Comparison of ENCODE assay signal across 9 mouse cellular contexts in the genomic region with DNA sequence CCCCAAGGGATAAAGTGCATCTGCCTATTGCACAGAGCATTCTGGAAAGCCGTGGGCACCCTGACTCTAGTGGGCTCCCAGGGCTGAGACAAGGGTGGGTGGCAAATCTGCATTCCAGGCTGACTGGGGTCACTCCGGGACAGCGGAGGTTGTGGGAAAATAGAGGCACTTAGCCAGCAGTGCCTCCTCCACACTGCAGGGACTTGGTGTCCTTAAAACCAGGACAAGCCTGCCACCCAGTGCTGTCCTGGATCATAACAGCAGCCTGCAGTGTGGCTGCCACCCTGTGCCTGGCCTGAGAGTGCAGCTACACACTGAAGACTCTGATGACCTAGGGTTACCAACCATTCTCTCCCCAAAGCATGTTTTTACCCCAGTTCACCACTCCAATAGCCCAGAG. TPM values are rescaled to one million over a fixed set of nuclear protein-coding genes. Genes with fewer than 3 reads are reported as not detected.
DNase-seq lines count a peak whose midpoint lies in the region; ATAC-seq and TF ChIP-seq lines count a peak whose summit lies in the region.
"Had no signal": no experiment of that assay in that cellular context is flagged by ENCODE, and none has a peak within 500 bp of the region (broad histone marks: within the 10 kb centered on the region; RNA-seq: fewer than 3 reads in every experiment).

No protein-coding gene starts in this region.

- TF ChIP-seq POLR2A in cerebellum, adult 2 months (IDR thresholded peaks at IDR 0.05; ENCODE audit: borderline replicate concordance, insufficient read depth, low read length) = no peak

- no peak overlapping the region for H3K4me2 ChIP-seq in lung, postnatal 0 days (replicated peaks; ENCODE audit: low read depth, low read length)

- ATAC-seq in lung, postnatal 0 days = no peak

- WGBS in lung, postnatal 0 days = 51% methylated on average over 3 of the region's 3 CpGs
- 6% methylated on average over 3 of the region's 3 CpGs for WGBS in cerebellum, adult 2 months

- no peak for DNase-seq in lung, postnatal 0 days (ENCODE audit: low spot score)
- no peak for DNase-seq in lung, postnatal 25 days (ENCODE audit: low spot score)
- peak; percentile 79 to 80 for DNase-seq in cerebellum, adult 2 months
- peak; percentile 8 to 14 for DNase-seq in heart, postnatal 36 days
- DNase-seq in left cerebral cortex, adult 18-20 months (ENCODE audit: low spot score in 2 of 2) = peak; percentile 77 to 86
- peak; percentile 78 for DNase-seq in right cerebral cortex, postnatal 14 days
- DNase-seq in B cell, adult 2 months = no peak
- no peak for DNase-seq in spleen, postnatal 10 days (ENCODE audit: low spot score in 2 of 2)

- no peak for TF ChIP-seq EP300 in lung, postnatal 0 days (IDR thresholded peaks at IDR 0.05)

- H3K36me3 ChIP-seq in lung, postnatal 0 days (ENCODE audit: insufficient read depth, low read length) = no peaks in the 10 kb centered on the region

- no peak overlapping the region for H3K27ac ChIP-seq in lung, postnatal 0 days (ENCODE audit: low read length)
- H3K27ac ChIP-seq in cerebellum, adult 2 months (ENCODE audit: insufficient read depth, low read length) = no peak overlapping the region

- peak; percentile 37 for TF ChIP-seq CTCF in lung, postnatal 0 days (IDR thresholded peaks at IDR 0.05)
- peak; percentile 97 for TF ChIP-seq CTCF in cerebellum, adult 2 months (IDR thresholded peaks at IDR 0.05; ENCODE audit: borderline replicate concordance, insufficient read depth, low read depth, low read length)

- no peak overlapping the region for H3K4me3 ChIP-seq in lung, postnatal 0 days (ENCODE audit: low read depth, low read length)
- H3K4me3 ChIP-seq in cerebellum, adult 2 months (replicated peaks; ENCODE audit: insufficient read depth, low read depth, low read length) = no peak overlapping the region

- H3K9me3 ChIP-seq in lung, postnatal 0 days (ENCODE audit: low read length) = no peaks in the 10 kb centered on the region

- no peak overlapping the region for H3K9ac ChIP-seq in lung, postnatal 0 days (replicated peaks; ENCODE audit: low read depth)

- H3K27me3 ChIP-seq in lung, postnatal 0 days (replicated peaks; ENCODE audit: insufficient read depth, low read length) = no peaks in the 10 kb centered on the region
- H3K27me3 ChIP-seq in cerebellum, adult 2 months (ENCODE audit: control insufficient read depth, insufficient read depth, low read length) = no peaks in the 10 kb centered on the region

- intact Hi-C loops in heart, postnatal 36 days (cut with DNase I) = loop anchor here (5.0 to 10.0 kb wide), 2 partner anchors 242 to 439 kb away; a partner anchor contains a TSS

- no peaks in the 10 kb centered on the region for H3K4me1 ChIP-seq in lung, postnatal 0 days (ENCODE audit: insufficient read depth, low read depth, low read length)
- H3K4me1 ChIP-seq in cerebellum, adult 2 months (ENCODE audit: control insufficient read depth, insufficient read depth, low read length) = peaks cover 16% of the 10 kb centered on the region

RNA-seq across cellular contexts. Expression of a gene that starts 34.1 kb away (rescaled TPM):
- polyA plus RNA-seq in lung, postnatal 0 days (2015; fragmentation: Nextera tagmentation; extraction: Ambion mirVana) = 0.63 and 2.1 TPM in 2 replicates
- polyA plus RNA-seq in cerebellum, adult 2 months (2012; rRNA removed) = 217 and 230 TPM in 2 replicates
- under 1 TPM; 0.73 to 0.75 TPM for total RNA-seq in heart, postnatal 36 days (2021)
- 100 to 1,000 TPM; 569 to 617 TPM for total RNA-seq in left cerebral cortex, adult 18-20 months (2021)

RNA-seq across cellular contexts. Expression of a gene that starts 54.5 kb away (rescaled TPM):
- polyA plus RNA-seq in lung, postnatal 0 days (2015; fragmentation: Nextera tagmentation; extraction: Ambion mirVana) = not detected in 2 replicates
- polyA plus RNA-seq in cerebellum, adult 2 months (2012; rRNA removed) = 158 and 216 TPM in 2 replicates
- total RNA-seq in heart, postnatal 36 days (2021) = not detected
- total RNA-seq in left cerebral cortex, adult 18-20 months (2021) = 10 to 100 TPM; 71.3 to 76.3 TPM
- polyA plus RNA-seq: spleen, adult 2 months had no signal

Comparison
In these comparisons a context has a peak if more than half of its experiments do, and no peak if none do; other contexts are left out.
1. DNase-seq: peak in cerebellum, adult 2 months (2 of 2), heart, postnatal 36 days (2 of 2), left cerebral cortex, adult 18-20 months (2 of 2) and right cerebral cortex, postnatal 14 days (single experiment); none in lung, postnatal 0 days (single experiment), lung, postnatal 25 days (single experiment), B cell, adult 2 months (0 of 2) and spleen, postnatal 10 days (0 of 2).
2. RNA of a gene that starts 34.1 kb away (total RNA-seq): 569 to 617 TPM in left cerebral cortex, adult 18-20 months; 0.73 to 0.75 TPM in heart, postnatal 36 days; every median in the first group is over 100 times any median in the second.
3. RNA of a gene that starts 54.5 kb away (total RNA-seq): 71.3 to 76.3 TPM in left cerebral cortex, adult 18-20 months; not detected in heart, postnatal 36 days; every median in the first group is over 10 times any median in the second.